Mouse (Mus musculus) olfactory bulb, adult 2 months (tissue): ENCODE results near the gene Lingo2.

Source experiments
- CTCF ChIP-seq: fragments of 200-500 bp; IDR thresholded peaks from 2 replicates; pipeline ENCODE4 v1.5.1; 2012; ENCODE audit warnings: low read depth, mild to moderate bottlenecking, low read length, moderate library complexity; ENCODE audit not compliant: insufficient read depth
- POLR2A ChIP-seq: fragments of 200-500 bp; IDR thresholded peaks from 2 replicates; pipeline ENCODE4 v1.6.1; 2012; ENCODE audit warnings: mild to moderate bottlenecking, low read depth, low read length, moderate library complexity; ENCODE audit not compliant: insufficient read depth

DNA sequence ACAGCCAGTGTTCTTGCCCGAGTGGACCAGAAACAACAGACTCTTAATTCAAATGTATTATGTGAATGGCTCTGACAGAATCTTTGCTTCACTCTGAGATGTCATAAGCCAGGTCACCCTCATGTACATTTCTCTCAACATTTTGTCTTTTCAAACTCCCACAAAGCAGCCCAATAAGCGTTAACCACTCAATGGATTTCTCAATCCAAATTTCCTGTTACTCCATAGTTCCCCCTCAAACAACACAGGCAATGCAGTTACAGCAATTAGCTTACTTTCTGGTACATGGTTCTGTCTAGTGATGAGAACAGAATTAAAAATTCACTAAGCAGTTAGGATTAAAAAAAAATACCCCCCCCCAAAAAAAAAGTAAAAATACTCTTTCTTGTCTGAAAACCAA lies 638.5 kb downstream of the Lingo2 start:
- TF ChIP-seq POLR2A (no peak), CTCF (no peak)
